Mouse (Mus musculus): ENCODE measurements at regions not wholly inside any gene's neighbourhood (a gene's known extent, or its start where the extent isn't known, plus 50 kb on each side); places are given as distances from the start of the nearest gene placed in this dataset.

DNA sequence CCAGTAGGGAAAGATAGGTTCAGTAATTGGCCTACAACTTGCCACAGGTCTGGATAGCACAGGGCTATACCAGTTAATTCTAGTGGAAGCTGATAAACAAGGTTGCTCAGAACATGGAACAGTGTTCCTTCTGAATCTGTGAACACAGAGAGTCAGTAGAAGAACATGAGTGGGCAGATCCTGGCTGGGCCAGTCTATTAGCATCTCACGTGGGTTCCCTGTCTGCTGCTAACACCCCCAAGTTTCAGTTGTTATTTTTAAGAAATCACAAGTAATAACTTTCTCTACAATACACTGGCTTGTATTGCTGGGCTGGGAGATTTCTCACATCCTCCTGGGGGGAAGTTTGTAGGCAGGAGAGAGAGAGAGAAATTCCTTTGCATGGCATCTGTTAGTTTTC lies 369.0 kb upstream of the Pbx1 start:
- Histone ChIP-seq H3K36me3 (ENCODE audit: control insufficient read depth, insufficient read depth, low read length) (no peaks in the 10 kb centered on the region), H3K27me3 (replicated peaks; ENCODE audit: control insufficient read depth, insufficient read depth, low read length) (no peaks in the 10 kb centered on the region), H3K27ac (ENCODE audit: low read depth, low read length) (no peak overlapping the region), H3K9ac (ENCODE audit: low read depth, low read length) (no peak overlapping the region), H3K9me3 (ENCODE audit: control insufficient read depth, low read length) (no peaks in the 10 kb centered on the region), H3K4me3 (ENCODE audit: low read length) (no peak overlapping the region), H3K4me2 (ENCODE audit: low read length) (no peak overlapping the region), H3K4me1 (ENCODE audit: control insufficient read depth, insufficient read depth, low read depth, low read length) (no peaks in the 10 kb centered on the region)
- WGBS, result 83% methylated on average over 1 of the region's 1 CpGs
- no peak for ATAC-seq

DNA sequence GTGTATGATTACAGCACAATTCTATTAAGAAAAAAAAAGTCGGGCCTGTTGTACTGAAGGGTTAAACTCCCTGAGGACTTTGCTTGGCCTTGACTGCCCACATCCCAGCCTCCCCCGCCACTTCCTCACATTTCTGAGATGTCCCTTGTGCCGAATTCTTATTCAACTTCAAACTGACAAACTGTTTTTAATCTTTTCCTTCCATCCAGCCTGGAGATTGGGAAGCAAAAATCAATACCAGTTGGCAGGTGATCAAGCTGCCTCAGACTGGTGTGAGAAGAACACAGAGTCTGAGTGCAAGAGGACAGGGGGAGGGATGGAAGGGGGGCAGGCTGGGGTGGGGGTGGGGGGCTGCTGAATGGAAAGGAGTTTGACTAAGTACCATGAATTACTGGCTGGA lies 354.7 kb upstream of the Pbx1 start:
- 35% methylated on average over 3 of the region's 3 CpGs for WGBS
- Histone ChIP-seq H3K4me3 (ENCODE audit: low read length) (no peak overlapping the region), H3K36me3 (ENCODE audit: control insufficient read depth, insufficient read depth, low read length) (no peaks in the 10 kb centered on the region), H3K9me3 (ENCODE audit: control insufficient read depth, low read length) (no peaks in the 10 kb centered on the region), H3K4me1 (ENCODE audit: control insufficient read depth, insufficient read depth, low read depth, low read length) (no peaks in the 10 kb centered on the region), H3K27me3 (replicated peaks; ENCODE audit: control insufficient read depth, insufficient read depth, low read length) (no peaks in the 10 kb centered on the region), H3K27ac (ENCODE audit: low read depth, low read length) (no peak overlapping the region), H3K9ac (ENCODE audit: low read depth, low read length) (no peak overlapping the region), H3K4me2 (ENCODE audit: low read length) (no peak overlapping the region)
- no peak for ATAC-seq

DNA sequence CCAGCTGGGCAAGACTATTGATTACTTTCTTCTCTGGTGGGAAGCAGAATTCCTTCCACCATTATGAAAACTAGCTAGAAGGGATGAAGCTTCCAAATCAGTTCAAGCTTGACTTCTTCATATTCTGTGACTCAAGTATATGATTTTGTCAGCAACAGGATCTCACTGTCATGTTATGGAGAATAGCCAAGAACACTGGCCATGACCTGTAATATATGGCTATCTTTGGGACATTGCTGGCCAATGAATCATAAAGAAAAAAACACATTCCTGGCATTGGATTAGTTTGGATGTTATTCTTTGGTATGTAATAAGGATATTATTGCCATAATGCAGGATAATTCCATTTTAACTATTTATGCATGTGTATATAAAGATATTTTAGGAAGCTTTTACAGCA lies 351.8 kb upstream of the Pbx1 start:
- H3K4me2 ChIP-seq (ENCODE audit: low read length), result no peak overlapping the region
- no peak overlapping the region for H3K27ac ChIP-seq (ENCODE audit: low read depth, low read length)
- H3K36me3 ChIP-seq (ENCODE audit: control insufficient read depth, insufficient read depth, low read length), result no peaks in the 10 kb centered on the region
- no peaks in the 10 kb centered on the region for H3K4me1 ChIP-seq (ENCODE audit: control insufficient read depth, insufficient read depth, low read depth, low read length)
- H3K27me3 ChIP-seq (replicated peaks; ENCODE audit: control insufficient read depth, insufficient read depth, low read length), result no peaks in the 10 kb centered on the region
- no peaks in the 10 kb centered on the region for H3K9me3 ChIP-seq (ENCODE audit: control insufficient read depth, low read length)
- no peak overlapping the region for H3K9ac ChIP-seq (ENCODE audit: low read depth, low read length)
- H3K4me3 ChIP-seq (ENCODE audit: low read length), result no peak overlapping the region
- ATAC-seq, result no peak

DNA sequence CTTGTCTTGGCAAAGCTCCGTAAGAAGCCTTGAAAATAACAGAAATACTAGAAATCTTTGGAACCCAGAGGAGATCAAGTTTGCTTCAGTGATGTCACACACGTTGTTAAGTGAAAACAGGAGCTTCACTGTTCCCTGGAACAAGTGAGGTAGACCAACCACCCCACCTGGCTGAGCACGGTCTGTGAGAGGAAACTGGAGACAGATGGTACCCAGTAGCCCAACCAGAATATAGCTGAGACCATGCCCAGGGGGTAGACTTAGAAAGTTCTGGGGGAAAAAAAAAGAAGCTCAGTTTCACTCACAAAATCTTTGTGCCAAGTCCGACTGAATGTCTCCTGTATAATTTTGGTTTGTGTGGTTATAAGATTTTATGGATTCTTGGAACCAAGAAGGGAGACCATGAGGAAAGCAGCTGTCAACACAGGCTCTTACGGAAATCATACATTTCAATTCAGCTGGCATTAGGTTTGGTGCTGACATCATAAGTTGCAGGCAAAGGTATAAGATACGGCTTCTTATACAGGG lies 332.4 kb upstream of the Pbx1 start:
- WGBS, result 87% methylated on average over 6 of the region's 6 CpGs
- no peaks in the 10 kb centered on the region for H3K36me3 ChIP-seq (ENCODE audit: control insufficient read depth, insufficient read depth, low read length)
- no peaks in the 10 kb centered on the region for H3K9me3 ChIP-seq (ENCODE audit: control insufficient read depth, low read length)
- no peak overlapping the region for H3K27ac ChIP-seq (ENCODE audit: low read depth, low read length)
- no peak overlapping the region for H3K4me2 ChIP-seq (ENCODE audit: low read length)
- H3K4me3 ChIP-seq (ENCODE audit: low read length), result no peak overlapping the region
- no peak overlapping the region for H3K9ac ChIP-seq (ENCODE audit: low read depth, low read length)
- no peak for ATAC-seq
- no peaks in the 10 kb centered on the region for H3K27me3 ChIP-seq (replicated peaks; ENCODE audit: control insufficient read depth, insufficient read depth, low read length)
- no peaks in the 10 kb centered on the region for H3K4me1 ChIP-seq (ENCODE audit: control insufficient read depth, insufficient read depth, low read depth, low read length)

DNA sequence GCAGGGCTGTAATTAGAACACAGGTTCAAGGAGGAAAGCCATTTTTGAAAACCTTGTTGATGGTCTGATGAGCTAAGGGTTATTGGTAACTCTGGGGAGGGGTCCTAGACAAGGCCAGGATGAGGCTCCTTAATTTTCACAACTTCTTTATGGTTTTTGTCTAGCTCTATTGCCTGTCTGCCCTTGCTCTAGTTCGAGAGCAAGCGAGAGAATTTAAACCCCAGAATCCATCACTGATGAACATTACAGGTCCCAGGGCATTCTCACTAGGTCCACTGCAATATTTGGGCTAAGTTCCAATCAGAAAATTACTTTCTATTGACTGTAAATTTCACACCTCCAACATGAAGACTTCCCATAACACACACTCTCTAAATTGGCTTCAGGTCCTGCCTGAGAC lies 329.0 kb upstream of the Pbx1 start:
- 84% methylated on average over 2 of the region's 2 CpGs for WGBS
- H3K36me3 ChIP-seq (ENCODE audit: control insufficient read depth, insufficient read depth, low read length), result no peaks in the 10 kb centered on the region
- ATAC-seq, result no peak
- H3K9me3 ChIP-seq (ENCODE audit: control insufficient read depth, low read length), result no peaks in the 10 kb centered on the region
- H3K4me2 ChIP-seq (ENCODE audit: low read length), result no peak overlapping the region
- no peak overlapping the region for H3K9ac ChIP-seq (ENCODE audit: low read depth, low read length)
- H3K27ac ChIP-seq (ENCODE audit: low read depth, low read length), result no peak overlapping the region
- H3K4me3 ChIP-seq (ENCODE audit: low read length), result no peak overlapping the region
- no peaks in the 10 kb centered on the region for H3K4me1 ChIP-seq (ENCODE audit: control insufficient read depth, insufficient read depth, low read depth, low read length)
- H3K27me3 ChIP-seq (replicated peaks; ENCODE audit: control insufficient read depth, insufficient read depth, low read length), result no peaks in the 10 kb centered on the region

DNA sequence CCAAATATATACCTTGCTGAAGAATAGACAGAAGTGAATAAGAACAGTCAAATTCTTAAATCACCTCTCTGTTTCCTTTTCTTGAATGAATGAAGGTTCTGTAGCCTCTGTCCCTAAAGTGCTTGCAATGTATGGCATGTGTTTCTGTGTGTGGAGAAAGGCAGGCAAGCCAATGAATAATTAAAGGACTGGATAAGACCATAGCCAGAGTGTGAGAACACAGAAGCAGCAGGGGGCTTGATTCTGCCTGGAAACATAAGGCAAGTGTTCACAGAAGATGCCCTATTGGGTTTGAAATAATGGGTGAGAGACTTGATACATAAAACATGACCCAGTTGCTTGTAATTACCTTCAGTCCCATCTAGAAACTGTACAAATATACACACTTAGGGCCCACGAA lies 328.2 kb upstream of the Pbx1 start:
- H3K4me1 ChIP-seq (ENCODE audit: control insufficient read depth, insufficient read depth, low read depth, low read length), result no peaks in the 10 kb centered on the region
- H3K9me3 ChIP-seq (ENCODE audit: control insufficient read depth, low read length), result no peaks in the 10 kb centered on the region
- no peaks in the 10 kb centered on the region for H3K27me3 ChIP-seq (replicated peaks; ENCODE audit: control insufficient read depth, insufficient read depth, low read length)
- H3K27ac ChIP-seq (ENCODE audit: low read depth, low read length), result no peak overlapping the region
- no peak for ATAC-seq
- H3K36me3 ChIP-seq (ENCODE audit: control insufficient read depth, insufficient read depth, low read length), result no peaks in the 10 kb centered on the region
- WGBS, result 24% methylated on average over 1 of the region's 1 CpGs
- H3K4me2 ChIP-seq (ENCODE audit: low read length), result no peak overlapping the region
- no peak overlapping the region for H3K4me3 ChIP-seq (ENCODE audit: low read length)
- no peak overlapping the region for H3K9ac ChIP-seq (ENCODE audit: low read depth, low read length)

DNA sequence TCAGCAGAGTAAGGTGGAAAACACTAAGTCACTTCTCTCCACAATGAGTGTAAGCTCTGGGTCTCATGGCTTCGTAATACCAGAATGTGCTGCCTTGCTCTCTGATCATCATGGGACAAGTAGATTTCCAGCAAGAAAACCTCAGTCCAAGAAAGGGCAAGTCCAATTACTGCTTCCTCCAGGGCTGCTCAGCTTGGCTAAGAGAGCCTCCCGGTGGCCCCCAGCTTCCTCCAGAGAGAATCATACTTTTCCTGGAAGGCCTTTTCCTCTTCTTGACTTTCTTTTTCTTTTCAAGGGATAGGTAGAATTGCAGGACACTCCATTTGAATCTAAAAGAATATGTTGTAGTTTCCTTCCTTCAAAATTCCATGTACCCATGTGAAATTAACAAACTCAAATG lies 326.8 kb upstream of the Pbx1 start:
- WGBS, result 87% methylated on average over 2 of the region's 2 CpGs
- H3K27ac ChIP-seq (ENCODE audit: low read depth, low read length), result no peak overlapping the region
- no peak overlapping the region for H3K9ac ChIP-seq (ENCODE audit: low read depth, low read length)
- no peak overlapping the region for H3K4me3 ChIP-seq (ENCODE audit: low read length)
- no peak overlapping the region for H3K4me2 ChIP-seq (ENCODE audit: low read length)
- no peak for ATAC-seq
- H3K4me1 ChIP-seq (ENCODE audit: control insufficient read depth, insufficient read depth, low read depth, low read length), result no peaks in the 10 kb centered on the region
- H3K9me3 ChIP-seq (ENCODE audit: control insufficient read depth, low read length), result no peaks in the 10 kb centered on the region
- H3K36me3 ChIP-seq (ENCODE audit: control insufficient read depth, insufficient read depth, low read length), result no peaks in the 10 kb centered on the region
- H3K27me3 ChIP-seq (replicated peaks; ENCODE audit: control insufficient read depth, insufficient read depth, low read length), result no peaks in the 10 kb centered on the region

DNA sequence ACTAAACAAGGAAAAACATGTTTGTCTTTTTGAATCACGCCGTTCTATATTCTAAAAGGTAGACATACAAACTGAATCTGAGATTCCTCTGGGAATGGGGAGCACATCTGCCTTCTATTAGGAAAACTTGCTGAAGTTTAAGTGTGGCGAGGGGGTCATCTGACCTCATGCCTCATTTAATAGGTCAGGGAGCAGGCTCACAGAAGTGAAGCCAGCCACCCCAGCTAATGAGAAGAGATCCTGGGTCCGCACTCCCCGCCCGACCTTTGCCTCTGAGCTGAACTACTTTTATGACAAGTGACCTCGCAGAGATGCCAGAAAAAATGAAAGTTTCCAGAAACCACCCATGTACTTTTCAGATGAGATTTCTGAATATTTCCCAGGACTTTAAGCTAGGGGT lies 322.1 kb upstream of the Pbx1 start:
- 65% methylated on average over 7 of the region's 7 CpGs for WGBS

DNA sequence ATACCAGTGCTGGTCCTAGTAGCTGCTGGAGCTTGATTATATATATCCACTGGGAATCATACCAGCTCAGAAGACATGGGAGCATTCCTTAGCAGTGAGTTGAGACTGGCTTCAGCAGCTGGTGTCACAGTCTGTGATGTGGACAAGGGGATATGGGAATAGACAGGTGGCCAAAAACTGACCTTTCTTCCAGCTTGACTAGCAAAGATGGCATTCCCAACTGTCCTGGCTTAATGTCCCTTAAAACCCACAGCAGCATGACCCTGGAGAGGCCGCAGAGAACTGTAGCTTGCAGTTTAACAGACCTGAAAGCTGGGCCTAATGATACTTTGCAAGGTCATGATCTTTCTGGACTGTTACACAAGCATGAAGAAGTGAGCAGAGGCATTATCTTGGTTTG lies 311.4 kb upstream of the Pbx1 start:
- Histone ChIP-seq H3K27me3 (replicated peaks; ENCODE audit: control insufficient read depth, insufficient read depth, low read length) (no peaks in the 10 kb centered on the region), H3K36me3 (ENCODE audit: control insufficient read depth, insufficient read depth, low read length) (no peaks in the 10 kb centered on the region), H3K4me3 (ENCODE audit: low read length) (no peak overlapping the region), H3K4me1 (ENCODE audit: control insufficient read depth, insufficient read depth, low read depth, low read length) (no peaks in the 10 kb centered on the region), H3K27ac (ENCODE audit: low read depth, low read length) (no peak overlapping the region), H3K9me3 (ENCODE audit: control insufficient read depth, low read length) (no peaks in the 10 kb centered on the region), H3K9ac (ENCODE audit: low read depth, low read length) (no peak overlapping the region), H3K4me2 (ENCODE audit: low read length) (no peak overlapping the region)
- ATAC-seq, result no peak
- WGBS, result 83% methylated on average over 1 of the region's 1 CpGs

More for the DNA sequence above, 322.1 kb upstream of the Pbx1 start:
- Histone ChIP-seq H3K27ac (ENCODE audit: low read depth, low read length) (no peak overlapping the region), H3K4me2 (ENCODE audit: low read length) (no peak overlapping the region), H3K4me3 (ENCODE audit: low read length) (no peak overlapping the region), H3K9ac (ENCODE audit: low read depth, low read length) (no peak overlapping the region), H3K36me3 (ENCODE audit: control insufficient read depth, insufficient read depth, low read length) (no peaks in the 10 kb centered on the region), H3K9me3 (ENCODE audit: control insufficient read depth, low read length) (no peaks in the 10 kb centered on the region), H3K4me1 (ENCODE audit: control insufficient read depth, insufficient read depth, low read depth, low read length) (no peaks in the 10 kb centered on the region), H3K27me3 (replicated peaks; ENCODE audit: control insufficient read depth, insufficient read depth, low read length) (no peaks in the 10 kb centered on the region)
- ATAC-seq, result no peak

DNA sequence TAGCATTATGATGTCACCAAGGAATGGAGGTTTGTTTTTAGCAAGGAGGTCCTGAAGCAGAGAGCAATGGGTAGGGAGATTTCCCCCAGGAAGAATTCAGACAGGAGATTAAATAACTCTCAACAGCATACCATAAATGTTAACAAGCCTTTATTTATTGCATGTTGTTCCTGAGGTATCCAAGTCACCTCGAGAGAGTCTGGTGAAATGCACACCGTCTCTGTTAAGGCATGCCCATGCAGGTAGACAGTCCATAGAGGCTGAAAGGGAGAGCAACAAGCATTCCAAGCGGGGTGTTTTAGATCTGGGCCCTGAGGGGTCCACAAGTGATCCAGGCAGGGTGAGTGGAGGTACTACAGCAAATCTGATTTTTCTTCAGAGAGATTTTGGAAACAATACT lies 305.9 kb upstream of the Pbx1 start:
- no peaks in the 10 kb centered on the region for H3K36me3 ChIP-seq (ENCODE audit: control insufficient read depth, insufficient read depth, low read length)
- H3K27ac ChIP-seq (ENCODE audit: low read depth, low read length), result no peak overlapping the region
- H3K4me3 ChIP-seq (ENCODE audit: low read length), result no peak overlapping the region
- H3K4me1 ChIP-seq (ENCODE audit: control insufficient read depth, insufficient read depth, low read depth, low read length), result no peaks in the 10 kb centered on the region
- H3K27me3 ChIP-seq (replicated peaks; ENCODE audit: control insufficient read depth, insufficient read depth, low read length), result no peaks in the 10 kb centered on the region
- no peak for ATAC-seq
- H3K4me2 ChIP-seq (ENCODE audit: low read length), result no peak overlapping the region
- no peak overlapping the region for H3K9ac ChIP-seq (ENCODE audit: low read depth, low read length)
- WGBS, result 78% methylated on average over 3 of the region's 3 CpGs
- H3K9me3 ChIP-seq (ENCODE audit: control insufficient read depth, low read length), result no peaks in the 10 kb centered on the region

All from hindbrain, embryonic 16.5 days (tissue).